Mouse (Mus musculus) lung, embryonic 16.5 days (tissue): ENCODE data around the gene Sp100. TPM values are rescaled to one million over a fixed set of nuclear protein-coding genes. Genes with fewer than 3 reads are reported as not detected.
"Not testable (repeated sequence)": the region's sequence is repeated elsewhere in the genome, so short reads cannot be mapped to it uniquely, and the experiment has no call there.

ENCODE experiments used
- ATAC-seq: fragments of 200-750 bp; cut with Nextera tagmentation; 2 replicates; pipeline ENCODE4 v1.8.0; 2017; ENCODE audit warnings: low read depth, mild to moderate bottlenecking, moderate library complexity
- H3K27ac ChIP-seq: fragments of 300-500 bp; sonication (generic); 2 replicates; pipeline ENCODE4 v1.5.1; 2014; ENCODE audit warnings: mild to moderate bottlenecking, control low read depth, low read length
- H3K27me3 ChIP-seq: fragments of 300-500 bp; sonication (generic); 2 replicates; pipeline ENCODE4 v1.6.1; 2014; ENCODE audit warnings: low read depth, low read length, mixed read lengths; ENCODE audit not compliant: control insufficient read depth, insufficient read depth
- H3K36me3 ChIP-seq: fragments of 300-500 bp; sonication (generic); 2 replicates; pipeline ENCODE4 v1.6.1; 2014; ENCODE audit warnings: low read length; ENCODE audit not compliant: control insufficient read depth, insufficient read depth
- H3K4me1 ChIP-seq: fragments of 300-500 bp; sonication (generic); replicated peaks from 2 replicates; pipeline ENCODE4 v1.6.1; 2014; ENCODE audit warnings: low read length, mixed read lengths; ENCODE audit not compliant: control insufficient read depth, insufficient read depth
- H3K4me2 ChIP-seq: fragments of 300-500 bp; sonication (generic); 2 replicates; pipeline ENCODE4 v1.6.1; 2014; ENCODE audit warnings: low read depth, low read length, control low read depth
- H3K4me3 ChIP-seq: fragments of 300-500 bp; sonication (generic); 2 replicates; pipeline ENCODE4 v1.5.1; 2014; ENCODE audit warnings: mild to moderate bottlenecking, low read length, control low read depth
- H3K9ac ChIP-seq: fragments of 300-500 bp; sonication (generic); 2 replicates; pipeline ENCODE4 v1.6.1; 2014; ENCODE audit warnings: low read length, control low read depth
- H3K9me3 ChIP-seq: fragments of 300-500 bp; sonication (generic); 2 replicates; pipeline ENCODE4 v1.6.1; 2016; ENCODE audit warnings: low read length; ENCODE audit not compliant: control insufficient read depth
- WGBS: fragments of 180-500 bp; shearing (Covaris S2); extraction: QIAGEN DNeasy Blood & Tissue Kit; methylation state at CpG from one replicate; pipeline ENCODE4 v1.1.7; 2014; 5-methylcytosine and 5-hydroxymethylcytosine counted together
- polyA plus RNA-seq: library from polyadenylated mRNA; unstranded; fragments of >200 nt; fragmentation: Nextera tagmentation; extraction: Ambion mirVana; gene quantifications from 2 replicates; pipeline ENCODE4 v1.2.1, GENCODE M21; 2015

Sp100 gene
- polyA plus RNA-seq, 1 experiment from 2014 or later = 2.8 TPM

DNA sequence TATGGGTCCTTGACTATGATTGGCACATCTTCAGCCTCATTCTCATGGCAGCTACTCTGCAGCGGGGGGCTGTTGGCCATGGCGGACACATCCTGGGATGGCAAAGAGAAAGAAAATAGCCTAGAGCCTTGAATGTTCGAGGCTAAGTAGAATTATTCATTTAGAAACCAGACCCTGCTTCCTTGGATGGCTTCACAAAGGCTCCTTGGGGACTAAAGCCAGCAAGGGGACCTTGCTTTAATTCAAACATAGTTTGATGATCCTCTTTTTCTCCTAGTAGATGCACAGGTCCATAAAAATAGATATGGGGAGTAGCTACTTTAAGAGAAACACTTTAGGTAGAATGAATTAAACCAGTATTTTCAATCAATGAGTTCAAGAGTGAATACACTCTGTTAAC lies 12.9 kb upstream of the Sp100 start:
- not testable (repeated sequence) for H3K36me3 ChIP-seq, H3K9ac ChIP-seq, H3K27me3 ChIP-seq, H3K9me3 ChIP-seq, H3K27ac ChIP-seq, H3K4me2 ChIP-seq, H3K4me3 ChIP-seq, H3K4me1 ChIP-seq, ATAC-seq
- WGBS = 43% methylated on average over 3 of the region's 3 CpGs

GRCm38 (mm10) chr1:85638144-85638543 lies 11.6 kb upstream of the Sp100 start:
- H3K9me3 ChIP-seq, H3K4me1 ChIP-seq, H3K4me3 ChIP-seq, H3K36me3 ChIP-seq, H3K27me3 ChIP-seq, ATAC-seq, H3K9ac ChIP-seq, H3K27ac ChIP-seq, H3K4me2 ChIP-seq: not testable (repeated sequence)
- 72% methylated on average over 4 of the region's 4 CpGs for WGBS

GRCm38 (mm10) chr1:85650524-85650923 lies 736 bp downstream of the Sp100 start:
- not testable (repeated sequence) for H3K27me3 ChIP-seq, H3K36me3 ChIP-seq, H3K9ac ChIP-seq, H3K4me1 ChIP-seq, H3K4me2 ChIP-seq, H3K9me3 ChIP-seq, H3K4me3 ChIP-seq, ATAC-seq, H3K27ac ChIP-seq
- 67% methylated on average over 3 of the region's 5 CpGs for WGBS

GRCm38 (mm10) chr1:85651770-85652275 lies 2.0 kb downstream of the Sp100 start:
- not testable (repeated sequence) for H3K4me1 ChIP-seq
- 76% methylated on average over 13 of the region's 13 CpGs for WGBS

GRCm38 (mm10) chr1:85657211-85657610 lies 7.4 kb downstream of the Sp100 start:
- 81% methylated on average over 2 of the region's 2 CpGs for whole genome bisulfite sequencing
- H3K27me3 ChIP-seq, H3K4me2 ChIP-seq, H3K9ac ChIP-seq, ATAC-seq, H3K9me3 ChIP-seq, H3K4me1 ChIP-seq, H3K4me3 ChIP-seq, H3K27ac ChIP-seq, H3K36me3 ChIP-seq: not testable (repeated sequence)

More at GRCm38 (mm10) chr1:85651770-85652275, 2.0 kb downstream of the Sp100 start:
- not testable (repeated sequence) for ATAC-seq, H3K27ac ChIP-seq, H3K4me2 ChIP-seq, H3K9me3 ChIP-seq, H3K4me3 ChIP-seq, H3K27me3 ChIP-seq, H3K36me3 ChIP-seq, H3K9ac ChIP-seq

DNA sequence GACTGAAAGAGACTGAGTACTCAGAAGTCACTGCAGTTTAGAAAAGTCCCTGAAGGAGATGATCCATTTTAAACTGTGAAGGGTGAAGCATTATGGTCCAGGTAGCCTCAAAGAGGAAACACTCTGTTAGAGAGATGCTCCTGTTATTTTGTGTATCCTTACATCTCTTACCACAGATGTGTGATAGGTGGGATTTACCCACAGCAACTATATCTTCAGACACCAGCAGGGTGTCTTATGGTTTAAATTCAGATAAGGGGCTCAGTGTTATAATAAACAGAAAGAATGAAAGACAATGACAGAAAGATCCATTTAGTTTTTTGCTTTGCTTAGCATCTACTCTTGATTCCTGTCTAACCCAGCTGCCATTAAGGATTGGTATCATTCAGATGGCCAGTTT lies 14.5 kb downstream of the Sp100 start:
- Histone ChIP-seq H3K4me2 (no peak overlapping the region), H3K27me3 (no peaks in the 10 kb centered on the region), H3K36me3 (no peaks in the 10 kb centered on the region), H3K9me3 (no peaks in the 10 kb centered on the region), H3K27ac (no peak overlapping the region), H3K9ac (no peak overlapping the region), H3K4me3 (no peak overlapping the region), H3K4me1 (no peaks in the 10 kb centered on the region)
- ATAC-seq = no peak

GRCm38 (mm10) chr1:85680226-85680625 lies 30.4 kb downstream of the Sp100 start:
- Histone ChIP-seq H3K27ac (no peak overlapping the region), H3K9ac (no peak overlapping the region), H3K9me3 (no peaks in the 10 kb centered on the region), H3K27me3 (no peaks in the 10 kb centered on the region), H3K4me2 (no peak overlapping the region), H3K36me3 (no peaks in the 10 kb centered on the region), H3K4me3 (no peak overlapping the region), H3K4me1 (no peaks in the 10 kb centered on the region)
- WGBS = 49% methylated on average over 4 of the region's 4 CpGs
- ATAC-seq = no peak

- no peak for ATAC-seq
- H3K4me3 ChIP-seq = no peak overlapping the region
- H3K36me3 ChIP-seq = no peaks in the 10 kb centered on the region
- H3K4me2 ChIP-seq = no peak overlapping the region
- no peaks in the 10 kb centered on the region for H3K4me1 ChIP-seq
- H3K27ac ChIP-seq = no peak overlapping the region
- H3K27me3 ChIP-seq = no peaks in the 10 kb centered on the region
- no peaks in the 10 kb centered on the region for H3K9me3 ChIP-seq
- WGBS = 40% methylated on average over 5 of the region's 5 CpGs
- no peak overlapping the region for H3K9ac ChIP-seq
Observed at GRCm38 (mm10) chr1:85686666-85687065, 36.9 kb downstream of the Sp100 start.

DNA sequence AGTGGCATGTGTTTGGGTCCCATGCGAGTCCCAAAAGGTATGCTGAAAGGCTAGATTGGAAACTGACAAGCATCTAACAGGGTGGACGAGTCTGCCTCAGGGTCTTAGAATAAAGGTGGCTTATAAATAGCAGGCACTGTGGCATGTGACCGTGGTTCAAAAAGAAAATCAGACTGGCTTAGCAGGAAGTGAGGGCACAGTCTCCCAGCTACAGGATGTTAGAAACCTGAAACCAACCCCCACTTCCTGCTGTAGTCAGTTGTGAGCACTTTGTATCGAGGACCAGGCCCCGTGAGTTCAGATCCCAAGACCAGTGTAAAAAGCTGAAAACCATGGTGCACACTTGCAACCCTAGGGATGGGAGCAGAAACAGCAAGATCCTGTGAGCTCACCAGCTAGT lies 37.6 kb downstream of the Sp100 start:
- Histone ChIP-seq H3K4me1 (no peaks in the 10 kb centered on the region), H3K4me3 (no peak overlapping the region), H3K27ac (no peak overlapping the region), H3K9me3 (no peaks in the 10 kb centered on the region), H3K27me3 (no peaks in the 10 kb centered on the region), H3K9ac (no peak overlapping the region), H3K4me2 (no peak overlapping the region), H3K36me3 (no peaks in the 10 kb centered on the region)
- 37% methylated on average over 5 of the region's 5 CpGs for WGBS
- ATAC-seq = no peak

DNA sequence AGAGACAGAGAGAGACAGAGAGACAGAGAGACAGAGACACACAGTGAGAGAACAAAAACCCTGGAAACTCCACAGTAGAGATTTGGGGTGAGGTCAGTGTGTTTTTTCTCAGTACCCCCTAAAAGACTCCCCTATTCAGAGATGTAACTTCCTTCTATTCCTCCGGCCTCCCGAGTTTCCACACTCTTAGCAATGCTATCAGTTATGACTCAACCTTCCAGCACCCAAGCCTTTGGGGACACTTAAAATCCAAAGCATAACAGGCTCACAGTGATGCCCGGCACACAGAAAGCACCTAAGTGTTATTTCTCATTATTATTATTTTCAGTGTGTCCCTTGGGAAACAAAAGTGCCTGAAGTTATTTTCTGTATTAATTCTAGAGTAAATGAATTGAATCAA lies 40.8 kb downstream of the Sp100 start:
- Histone ChIP-seq H3K4me3 (no peak overlapping the region), H3K4me1 (no peaks in the 10 kb centered on the region), H3K9ac (no peak overlapping the region), H3K36me3 (no peaks in the 10 kb centered on the region), H3K27me3 (no peaks in the 10 kb centered on the region), H3K9me3 (no peaks in the 10 kb centered on the region), H3K4me2 (no peak overlapping the region), H3K27ac (no peak overlapping the region)
- ATAC-seq = no peak
- 75% methylated on average over 3 of the region's 3 CpGs for WGBS
